Mouse (Mus musculus) midbrain, embryonic 15.5 days (tissue): ENCODE data around the gene Myh7. TPM values are rescaled to one million over a fixed set of nuclear protein-coding genes. Genes with fewer than 3 reads are reported as not detected.
"Not testable (repeated sequence)": the region's sequence is repeated elsewhere in the genome, so short reads cannot be mapped to it uniquely, and the experiment has no call there.

Experiments used
- ATAC-seq: fragments of 200-750 bp; cut with Nextera tagmentation; replicated peaks from 2 replicates; pipeline ENCODE4 v1.8.0; 2017; ENCODE audit warnings: moderate TSS enrichment
- H3K27ac ChIP-seq: fragments of 300-500 bp; sonication (generic); 2 replicates; pipeline ENCODE4 v1.5.1; 2015; ENCODE audit warnings: mild to moderate bottlenecking, inconsistent platforms
- H3K27me3 ChIP-seq: fragments of 300-500 bp; sonication (generic); replicated peaks from 2 replicates; pipeline ENCODE4 v1.6.1; 2015; ENCODE audit warnings: inconsistent platforms
- H3K36me3 ChIP-seq: fragments of 300-500 bp; sonication (generic); replicated peaks from 2 replicates; pipeline ENCODE4 v1.6.1; 2015; ENCODE audit warnings: inconsistent platforms
- H3K4me1 ChIP-seq: fragments of 300-500 bp; sonication (generic); 2 replicates; pipeline ENCODE4 v1.6.1; 2015; ENCODE audit warnings: inconsistent platforms
- H3K4me2 ChIP-seq: fragments of 300-500 bp; sonication (generic); 2 replicates; pipeline ENCODE4 v1.6.1; 2015; ENCODE audit warnings: inconsistent platforms, mild to moderate bottlenecking, moderate library complexity
- H3K4me3 ChIP-seq: fragments of 300-500 bp; sonication (generic); 2 replicates; pipeline ENCODE4 v1.5.1; 2015; ENCODE audit warnings: mild to moderate bottlenecking, inconsistent platforms
- H3K9ac ChIP-seq: fragments of 300-500 bp; sonication (generic); 2 replicates; pipeline ENCODE4 v1.6.1; 2015; ENCODE audit warnings: mild to moderate bottlenecking, inconsistent platforms
- H3K9me3 ChIP-seq: fragments of 300-500 bp; sonication (generic); 2 replicates; pipeline ENCODE4 v1.6.1; 2016; ENCODE audit warnings: inconsistent platforms
- WGBS: fragments of 180-500 bp; shearing (Covaris S2); methylation state at CpG from one replicate; pipeline ENCODE4 v1.1.7; 2015; ENCODE audit warnings: mixed read lengths; 5-methylcytosine and 5-hydroxymethylcytosine counted together
- polyA plus RNA-seq: library from polyadenylated mRNA; unstranded; fragments of >200 nt; fragmentation: Nextera tagmentation; extraction: Ambion mirVana; gene quantifications from 2 replicates; pipeline ENCODE4 v1.2.1, GENCODE M21; 2015

The Myh7 gene
- polyA plus RNA-seq, 1 experiment from 2014 or later, result 7.5 TPM

DNA sequence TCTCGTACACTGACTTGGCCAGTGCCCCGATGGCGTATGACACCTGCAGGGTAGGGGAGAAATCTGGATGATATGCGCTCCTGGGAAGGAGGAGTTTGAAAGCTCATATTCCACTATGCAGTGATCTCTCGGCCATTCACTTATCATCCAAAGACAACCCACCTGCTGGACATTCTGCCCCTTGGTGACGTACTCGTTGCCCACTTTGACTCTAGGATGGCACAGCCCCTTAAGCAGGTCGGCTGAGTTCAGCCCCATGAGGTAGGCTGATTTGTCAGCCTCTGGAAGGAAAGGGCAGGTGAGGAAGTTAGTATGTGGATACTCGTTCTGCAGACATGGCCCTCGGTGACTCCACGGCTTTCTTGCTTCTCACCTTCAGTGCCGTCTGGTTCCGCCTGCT, 5.5 kb downstream of the Myh7 start:
- no peak overlapping the region for H3K27ac ChIP-seq
- no peak overlapping the region for H3K9ac ChIP-seq
- H3K27me3 ChIP-seq, result no peaks in the 10 kb centered on the region
- WGBS, result 91% methylated on average over 13 of the region's 13 CpGs
- no peaks in the 10 kb centered on the region for H3K36me3 ChIP-seq
- H3K9me3 ChIP-seq, result no peaks in the 10 kb centered on the region
- ATAC-seq, result no peak
- peaks cover 7% of the 10 kb centered on the region for H3K4me1 ChIP-seq
- H3K4me2 ChIP-seq, result no peak overlapping the region
- no peak overlapping the region for H3K4me3 ChIP-seq

DNA sequence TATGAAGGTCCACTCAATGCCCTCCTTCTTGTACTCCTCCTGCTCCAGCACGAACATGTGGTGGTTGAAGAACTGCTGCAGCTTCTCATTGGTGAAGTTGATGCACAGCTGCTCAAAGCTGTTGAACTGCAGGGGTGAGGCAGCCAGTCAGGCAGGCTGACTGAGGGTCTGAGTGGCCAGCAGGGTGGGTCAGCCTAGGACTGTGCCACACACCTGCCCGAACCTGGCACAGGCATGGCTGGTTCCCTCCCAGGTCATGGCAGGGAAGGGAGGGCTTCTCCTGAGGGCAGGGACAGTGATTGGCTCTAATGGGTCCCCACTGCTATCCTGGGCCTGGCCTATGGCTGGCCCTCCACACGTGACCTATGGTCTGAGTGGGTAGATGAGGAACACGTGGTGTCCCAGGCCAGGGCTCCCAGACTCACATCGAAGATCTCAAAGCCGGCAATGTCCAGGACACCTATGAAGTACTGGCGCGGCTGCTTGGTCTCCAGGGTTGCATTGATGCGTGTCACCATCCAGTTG, 6.0 kb downstream of the Myh7 start:
- H3K27me3 ChIP-seq, H3K9me3 ChIP-seq, H3K4me2 ChIP-seq, H3K4me1 ChIP-seq, H3K9ac ChIP-seq, H3K36me3 ChIP-seq, H3K27ac ChIP-seq, H3K4me3 ChIP-seq: not testable (repeated sequence)
- 0 out of 2 replicates have a peak, but pooled peaks have one; percentile 16 for ATAC-seq
- 93% methylated on average over 9 of the region's 9 CpGs for WGBS

DNA sequence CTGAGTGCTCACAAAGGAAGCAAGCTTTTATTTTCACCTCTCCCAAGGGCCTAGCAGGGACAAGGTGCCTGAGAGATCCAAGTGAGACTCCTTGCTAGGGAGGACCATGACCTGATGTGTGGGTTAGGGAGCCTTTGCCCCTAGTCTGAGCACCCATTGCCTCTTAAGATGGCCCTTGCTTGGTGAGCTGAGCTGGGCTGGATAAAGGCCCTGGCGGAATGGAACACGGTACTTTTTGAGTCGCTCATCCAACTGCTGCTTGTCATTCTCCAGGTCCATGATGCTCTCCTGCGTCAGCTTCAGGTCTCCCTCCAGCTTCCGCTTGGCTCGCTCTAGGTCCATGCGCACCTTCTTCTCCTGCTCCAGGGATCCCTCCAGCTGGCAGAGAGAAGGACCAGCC, 12.5 kb downstream of the Myh7 start:
- no peak overlapping the region for H3K9ac ChIP-seq
- H3K4me3 ChIP-seq, result no peak overlapping the region
- no peak overlapping the region for H3K27ac ChIP-seq
- H3K36me3 ChIP-seq, result no peaks in the 10 kb centered on the region
- no peak overlapping the region for H3K4me2 ChIP-seq
- ATAC-seq, result no peak
- no peaks in the 10 kb centered on the region for H3K4me1 ChIP-seq
- 95% methylated on average over 7 of the region's 7 CpGs for WGBS
- no peaks in the 10 kb centered on the region for H3K9me3 ChIP-seq
- no peaks in the 10 kb centered on the region for H3K27me3 ChIP-seq

DNA sequence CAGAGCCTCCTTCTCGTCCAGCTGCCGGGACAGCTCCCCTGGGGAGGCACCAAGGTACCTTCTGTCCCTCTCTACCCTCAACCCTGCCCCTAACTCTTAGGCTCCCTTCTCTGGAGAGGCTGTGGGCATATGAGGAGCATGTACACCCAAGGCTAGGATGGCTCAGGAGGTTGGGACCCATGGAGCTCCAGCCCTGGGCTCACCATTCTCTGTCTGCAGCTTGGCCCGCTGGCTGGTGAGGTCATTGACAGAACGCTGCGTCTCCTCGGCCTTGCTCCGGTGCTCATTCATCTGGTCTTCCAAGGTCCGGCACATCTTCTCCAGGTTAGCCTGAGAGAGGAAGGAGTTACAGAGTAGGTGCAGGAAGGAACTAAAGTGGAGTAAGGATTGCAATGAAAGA, 15.8 kb downstream of the Myh7 start:
- Histone ChIP-seq H3K9ac (no peak overlapping the region), H3K4me2 (no peak overlapping the region), H3K9me3 (no peaks in the 10 kb centered on the region), H3K4me1 (peaks cover 10% of the 10 kb centered on the region), H3K4me3 (no peak overlapping the region), H3K27me3 (no peaks in the 10 kb centered on the region), H3K36me3 (no peaks in the 10 kb centered on the region), H3K27ac (no peak overlapping the region)
- ATAC-seq, result no peak
- 92% methylated on average over 8 of the region's 8 CpGs for WGBS

DNA sequence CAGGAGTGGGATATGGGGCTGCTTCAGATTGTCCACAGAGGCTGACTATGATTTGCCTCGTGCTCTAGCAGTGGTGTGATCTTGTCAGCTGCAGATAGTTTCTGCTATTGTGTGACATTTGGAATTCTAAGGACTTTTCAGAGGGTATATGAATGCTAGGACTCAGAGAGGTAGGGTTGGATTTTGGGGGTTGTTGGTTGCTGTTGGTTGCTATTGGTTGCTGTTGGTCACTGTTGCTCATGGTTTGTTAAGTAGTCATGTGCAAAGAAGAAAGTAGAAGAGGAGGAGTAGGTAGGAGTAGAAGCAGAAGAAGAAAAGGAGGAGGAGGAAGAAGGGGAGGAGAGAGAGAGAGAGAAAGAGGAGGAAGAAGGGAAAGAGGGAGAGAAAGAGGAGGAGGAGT, 17.8 kb downstream of the Myh7 start, which contains the start of gene Gm17428:
TSS of gene Gm17428 (plus strand) at position 301 of the 400 bp plus-strand sequence.
- H3K36me3 ChIP-seq, result no peaks in the 10 kb centered on the region
- no peak within 1 kb of the TSS for H3K27ac ChIP-seq

DNA sequence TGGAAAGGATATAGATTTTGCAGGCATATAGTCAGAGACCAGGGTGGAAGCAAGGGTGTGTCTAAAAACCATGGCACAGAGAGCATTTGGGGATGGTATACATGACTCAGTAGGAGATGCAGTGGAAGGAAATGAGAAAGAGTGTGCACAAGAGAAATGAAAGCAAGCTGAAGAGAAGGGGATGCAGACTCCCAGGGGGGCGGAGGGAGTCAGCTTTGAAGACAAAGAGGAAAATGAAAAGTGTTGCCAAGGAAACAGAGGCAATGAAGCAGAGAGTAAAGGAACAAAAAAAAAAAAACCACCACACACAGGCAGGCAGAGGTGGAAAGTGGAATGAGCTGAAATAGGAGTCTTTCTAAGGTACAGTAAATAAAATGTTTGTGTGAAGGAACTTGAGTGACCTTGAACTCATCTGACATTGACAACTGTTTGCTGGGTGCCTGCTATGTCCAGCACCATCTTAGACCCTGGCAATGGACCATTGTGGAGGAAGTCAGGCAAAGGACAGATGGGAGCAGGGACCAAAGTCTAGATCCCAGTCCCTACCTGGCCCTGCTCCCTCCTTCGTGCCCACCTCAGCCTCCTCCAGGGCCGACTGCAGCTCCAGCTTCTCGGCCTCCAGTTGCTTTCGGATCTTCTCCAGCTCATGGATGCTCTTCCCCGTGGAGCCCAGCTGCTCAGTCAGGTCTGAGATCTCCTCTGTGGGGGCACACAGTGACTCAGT, 20.2 kb downstream of the Myh7 start:
- peaks cover 13% of the 10 kb centered on the region for H3K4me1 ChIP-seq
- H3K27me3 ChIP-seq, result no peaks in the 10 kb centered on the region
- WGBS, result 66% methylated on average over 6 of the region's 6 CpGs
- peak overlapping the region; percentile 84 for H3K27ac ChIP-seq
- no peak overlapping the region for H3K9ac ChIP-seq
- H3K36me3 ChIP-seq, result no peaks in the 10 kb centered on the region
- peak; percentile 72 for ATAC-seq
- H3K9me3 ChIP-seq, result no peaks in the 10 kb centered on the region
- no peak overlapping the region for H3K4me2 ChIP-seq
- H3K4me3 ChIP-seq, result no peak overlapping the region

More for the DNA sequence above, 17.8 kb downstream of the Myh7 start, which contains the start of gene Gm17428:
- Histone ChIP-seq H3K9me3 (no peaks in the 10 kb centered on the region), H3K4me1 (peaks cover 13% of the 10 kb centered on the region), H3K9ac (no peak within 1 kb of the TSS), H3K27me3 (no peaks in the 10 kb centered on the region), H3K4me2 (no peak within 1 kb of the TSS), H3K4me3 (no peak within 1 kb of the TSS)
- 71% methylated on average over 1 of the region's 1 CpGs for WGBS
- ATAC-seq, result no peak

DNA sequence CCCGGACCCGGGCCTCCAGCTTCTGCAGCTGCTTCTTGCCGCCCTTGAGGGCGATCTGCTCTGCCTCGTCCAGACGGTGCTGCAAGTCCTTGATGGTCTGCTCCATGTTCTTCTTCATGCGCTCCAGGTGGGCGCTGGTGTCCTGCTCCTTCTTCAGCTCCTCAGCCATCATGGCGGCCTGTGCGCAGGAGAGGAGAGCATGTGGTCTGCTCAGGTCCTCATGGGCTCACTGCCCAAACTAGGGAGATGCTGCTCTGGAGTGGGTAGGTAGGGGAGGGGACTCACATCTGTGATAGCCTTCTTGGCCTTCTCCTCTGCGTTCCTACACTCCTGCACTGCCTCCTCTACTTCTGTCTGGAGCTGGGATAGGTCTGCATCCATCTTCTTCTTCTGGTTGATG, 21.6 kb downstream of the Myh7 start:
- not testable (repeated sequence) for H3K4me3 ChIP-seq, ATAC-seq, H3K27ac ChIP-seq, H3K27me3 ChIP-seq, H3K9ac ChIP-seq, H3K4me2 ChIP-seq, H3K9me3 ChIP-seq, H3K36me3 ChIP-seq
- peaks cover 13% of the 10 kb centered on the region for H3K4me1 ChIP-seq
- 92% methylated on average over 11 of the region's 11 CpGs for WGBS

DNA sequence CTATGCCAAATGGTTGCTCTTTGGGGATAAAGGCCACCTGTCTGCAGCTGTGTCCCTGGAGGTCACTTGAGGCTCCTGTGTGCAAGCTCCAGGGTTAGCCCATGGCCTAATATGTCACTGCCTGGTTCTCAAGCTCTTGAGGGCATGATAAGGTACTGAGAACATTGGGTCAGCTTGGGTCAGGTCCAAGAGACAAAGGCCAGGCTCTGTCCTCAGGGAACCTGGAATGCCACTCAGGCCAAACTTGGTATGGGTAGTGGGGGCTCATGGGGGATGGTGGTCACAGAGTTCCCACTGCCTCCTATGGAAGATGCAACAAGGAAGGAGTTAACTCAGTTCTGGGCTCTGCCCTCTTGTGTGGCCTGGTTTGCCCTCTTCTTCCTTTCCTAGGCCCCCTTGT, 26.1 kb downstream of the Myh7 start:
- no peak for ATAC-seq
- H3K4me2 ChIP-seq, result no peak overlapping the region
- H3K4me3 ChIP-seq, result no peak overlapping the region
- no peaks in the 10 kb centered on the region for H3K36me3 ChIP-seq
- no peak overlapping the region for H3K27ac ChIP-seq
- no peak overlapping the region for H3K9ac ChIP-seq
- no peaks in the 10 kb centered on the region for H3K9me3 ChIP-seq
- no peaks in the 10 kb centered on the region for H3K27me3 ChIP-seq
- 0 out of 2 replicates have a peak, but pooled peaks cover under 1% of the 10 kb centered on the region for H3K4me1 ChIP-seq

DNA sequence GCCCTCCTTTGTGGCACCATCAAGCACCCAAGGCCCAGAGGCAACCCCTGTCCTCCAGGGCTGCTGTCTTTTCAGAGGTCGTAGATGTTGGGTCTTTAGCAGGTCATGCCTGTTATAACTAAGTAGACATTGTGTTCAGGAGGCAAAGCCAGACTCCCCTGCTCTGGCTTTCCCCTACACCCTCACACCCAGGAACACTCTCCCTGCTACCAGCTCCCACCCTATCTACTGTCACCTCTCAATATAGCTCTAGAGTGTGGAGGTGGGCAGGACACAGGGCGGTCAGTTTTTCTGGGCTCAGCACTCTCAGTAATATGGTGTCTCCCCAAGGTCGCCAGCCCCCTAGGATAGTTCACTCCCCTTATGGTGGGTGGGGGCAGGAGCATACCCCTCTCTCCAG, 26.6 kb downstream of the Myh7 start:
- Histone ChIP-seq H3K27ac (no peak overlapping the region), H3K36me3 (no peaks in the 10 kb centered on the region), H3K27me3 (no peaks in the 10 kb centered on the region), H3K4me3 (no peak overlapping the region), H3K4me1 (no peaks in the 10 kb centered on the region), H3K9ac (no peak overlapping the region), H3K9me3 (no peaks in the 10 kb centered on the region), H3K4me2 (no peak overlapping the region)
- 86% methylated on average over 3 of the region's 3 CpGs for WGBS
- no peak for ATAC-seq

DNA sequence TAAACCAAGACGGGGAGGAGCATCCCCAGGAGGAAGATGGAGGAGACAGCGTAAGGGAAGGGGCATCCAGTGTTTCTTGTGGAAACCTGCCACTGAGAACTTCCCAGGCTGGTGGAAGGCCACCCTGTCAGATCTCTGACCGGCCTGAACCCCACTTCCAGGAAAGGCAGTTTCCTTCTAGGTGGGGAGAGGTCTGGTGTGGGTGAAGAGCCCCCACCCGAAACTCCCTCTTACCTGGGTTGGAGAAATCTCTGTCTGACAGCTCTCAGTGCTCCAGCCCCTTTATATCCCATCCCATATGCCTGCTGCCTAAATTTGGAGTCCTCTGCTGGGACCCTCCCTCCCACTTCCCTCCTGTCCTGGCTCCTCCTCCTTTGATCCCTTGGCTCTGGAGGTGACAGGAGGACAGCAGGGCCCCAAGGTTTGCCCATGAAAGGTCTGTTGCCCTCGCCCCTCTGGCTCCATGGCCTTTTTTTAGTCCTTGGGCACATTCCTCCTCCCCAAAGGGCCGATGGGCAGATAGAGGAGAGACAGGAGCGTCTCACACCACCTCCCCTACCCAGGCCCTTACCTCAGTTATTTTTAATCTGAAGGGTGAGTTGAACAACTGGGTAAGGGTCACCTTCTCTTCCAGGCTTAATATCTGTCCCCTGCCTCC, 28.0 kb downstream of the Myh7 start, which contains the start of gene Myh6:
TSS of gene Myh6 (minus strand) at position 608 of the 658 bp plus-strand sequence.
- H3K4me3 ChIP-seq, result no peak within 1 kb of the TSS
- no peak within 1 kb of the TSS for H3K27ac ChIP-seq
- no peaks in the 10 kb centered on the region for H3K4me1 ChIP-seq
- no peak within 1 kb of the TSS for H3K9ac ChIP-seq
- WGBS, result 75% methylated on average over 7 of the region's 7 CpGs
- no peaks in the 10 kb centered on the region for H3K27me3 ChIP-seq
- H3K9me3 ChIP-seq, result no peaks in the 10 kb centered on the region
- H3K4me2 ChIP-seq, result no peak within 1 kb of the TSS
- ATAC-seq, result no peak
- H3K36me3 ChIP-seq, result no peaks in the 10 kb centered on the region

DNA sequence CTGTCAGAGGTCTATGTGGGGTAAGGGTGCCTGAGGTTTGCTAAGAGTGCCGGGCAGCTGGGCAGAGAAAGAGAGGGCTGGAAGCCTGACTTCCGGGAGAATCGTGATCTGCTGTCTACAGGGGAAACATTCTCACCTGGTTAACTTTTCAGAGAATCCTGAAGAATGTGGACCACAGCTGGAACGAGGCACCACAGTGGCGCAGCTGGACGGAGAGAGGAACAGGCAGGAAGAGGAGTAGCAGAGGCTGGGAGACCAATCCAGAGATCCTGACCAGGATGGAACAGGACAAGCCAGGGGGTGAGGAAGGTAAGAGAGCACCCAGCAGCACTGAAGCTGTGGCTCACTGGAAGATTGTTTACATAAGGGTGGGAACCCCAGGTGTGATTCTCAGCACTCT, 28.8 kb downstream of the Myh7 start:
- no peak overlapping the region for H3K27ac ChIP-seq
- no peak overlapping the region for H3K4me2 ChIP-seq
- no peak overlapping the region for H3K9ac ChIP-seq
- ATAC-seq, result no peak
- WGBS, result 79% methylated on average over 6 of the region's 6 CpGs
- H3K9me3 ChIP-seq, result no peaks in the 10 kb centered on the region
- no peaks in the 10 kb centered on the region for H3K4me1 ChIP-seq
- H3K27me3 ChIP-seq, result no peaks in the 10 kb centered on the region
- H3K36me3 ChIP-seq, result no peaks in the 10 kb centered on the region
- no peak overlapping the region for H3K4me3 ChIP-seq

DNA sequence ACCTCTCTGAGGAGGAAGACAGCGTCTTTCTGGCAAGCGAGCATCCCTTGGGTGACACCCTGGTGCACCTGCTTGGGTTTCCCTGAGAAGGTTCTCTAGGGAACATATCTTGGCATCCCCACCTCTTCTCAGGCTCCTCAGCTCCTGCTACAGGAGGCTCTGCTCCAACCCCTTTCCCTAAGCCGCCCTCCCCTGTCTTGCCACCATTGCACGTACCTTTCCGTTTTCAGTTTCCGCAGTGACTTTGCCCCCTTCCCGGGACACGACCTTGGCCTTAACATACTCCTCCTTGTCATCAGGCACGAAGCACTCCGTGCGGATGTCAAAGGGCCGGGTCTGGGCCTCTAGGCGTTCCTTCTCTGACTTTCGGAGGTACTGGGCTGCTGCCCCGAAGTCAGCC, 29.4 kb downstream of the Myh7 start:
- WGBS, result 87% methylated on average over 15 of the region's 15 CpGs
- Histone ChIP-seq H3K27ac (no peak overlapping the region), H3K9me3 (no peaks in the 10 kb centered on the region), H3K27me3 (no peaks in the 10 kb centered on the region), H3K4me2 (no peak overlapping the region), H3K36me3 (no peaks in the 10 kb centered on the region), H3K4me1 (no peaks in the 10 kb centered on the region), H3K9ac (no peak overlapping the region), H3K4me3 (no peak overlapping the region)
- ATAC-seq, result no peak

DNA sequence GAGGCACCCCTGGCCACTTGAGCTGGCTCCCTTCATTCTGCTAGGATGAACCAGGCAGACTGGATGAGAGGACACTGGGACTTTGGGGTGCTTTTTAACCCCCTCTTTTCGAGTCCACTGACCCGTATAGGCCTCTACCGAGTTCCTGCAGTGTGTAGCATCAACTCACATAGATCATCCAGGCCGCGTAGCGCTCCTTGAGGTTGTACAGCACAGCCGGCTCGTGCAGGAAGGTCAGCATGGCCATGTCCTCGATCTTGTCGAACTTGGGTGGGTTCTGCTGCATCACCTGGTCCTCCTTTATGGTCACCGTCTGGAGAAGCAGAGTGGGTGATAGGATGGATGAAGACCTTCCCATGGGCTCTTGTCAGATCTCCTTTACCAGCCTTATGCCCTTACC, 30.7 kb downstream of the Myh7 start:
- Histone ChIP-seq H3K4me3 (no peak overlapping the region), H3K4me2 (no peak overlapping the region), H3K36me3 (no peaks in the 10 kb centered on the region), H3K9me3 (no peaks in the 10 kb centered on the region), H3K27me3 (no peaks in the 10 kb centered on the region), H3K27ac (no peak overlapping the region), H3K9ac (no peak overlapping the region), H3K4me1 (no peaks in the 10 kb centered on the region)
- no peak for ATAC-seq
- 87% methylated on average over 11 of the region's 11 CpGs for WGBS
